Mouse (Mus musculus) kidney, adult 2 months (tissue): ENCODE data around the gene Fndc7.

ENCODE experiments used
- CTCF ChIP-seq: fragments of 200-500 bp; conservative IDR thresholded peaks from 2 replicates; pipeline ENCODE4 v1.5.1; 2011; ENCODE audit warnings: low read depth, mild to moderate bottlenecking, control low read depth, low read length, moderate library complexity, mixed read lengths; ENCODE audit not compliant: insufficient read depth, insufficient read length
- POLR2A ChIP-seq: fragments of 200-500 bp; IDR thresholded peaks from one replicate; pipeline ENCODE4 v1.6.1; 2011; ENCODE audit warnings: low read depth, low read length, control low read depth

DNA sequence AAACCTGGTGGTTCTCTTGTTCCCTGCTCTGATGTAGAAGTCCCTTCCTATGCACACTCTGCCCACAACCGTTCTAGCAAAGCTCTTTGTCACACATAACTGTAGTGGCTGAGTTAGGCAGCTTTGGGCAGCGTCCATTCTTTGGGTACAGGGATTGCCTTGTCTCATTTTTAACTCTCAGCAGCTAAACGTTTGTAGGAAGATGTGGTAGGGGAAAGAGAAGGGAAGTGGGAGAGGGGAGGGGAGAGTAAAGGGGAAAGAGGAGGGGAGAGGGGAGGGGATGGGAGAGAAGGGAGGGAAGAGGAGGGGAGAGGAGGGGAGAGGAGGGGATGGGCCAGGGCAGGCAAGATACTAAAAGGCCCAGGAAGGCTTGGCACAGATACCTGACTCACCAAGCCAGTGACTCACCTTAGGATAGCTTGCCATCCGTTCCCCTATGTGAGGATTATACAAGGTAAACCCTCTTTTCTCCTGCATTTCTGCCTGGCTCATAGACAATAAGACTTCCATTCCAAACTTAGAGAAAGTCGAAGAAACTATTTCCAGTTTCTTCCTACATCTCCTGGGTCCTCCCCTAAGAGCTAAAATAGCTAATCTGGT is 9.9 kb downstream of the Fndc7 start:
- no peak for TF ChIP-seq POLR2A
- TF ChIP-seq CTCF, result no peak
